ENCODE assay signal across 22 mouse cellular contexts in the genomic region with DNA sequence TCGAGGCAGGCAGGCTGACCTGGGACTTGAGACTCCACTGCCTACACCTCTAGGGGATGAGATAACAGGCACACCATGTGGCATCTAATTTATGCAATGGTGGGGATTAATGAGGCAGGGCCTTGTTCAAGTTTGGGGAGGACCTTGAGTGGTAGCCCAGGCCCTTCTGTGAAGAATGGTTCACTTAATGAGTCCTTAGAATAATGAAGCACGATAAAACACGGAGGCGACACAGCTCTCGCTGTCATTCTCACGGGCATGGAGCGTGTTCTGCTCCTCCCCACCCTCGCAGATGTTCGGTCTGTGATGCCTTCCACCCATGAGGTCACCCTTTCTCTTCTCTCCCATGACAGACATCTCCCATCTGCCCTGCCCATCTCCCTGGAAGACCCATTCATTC.
A peak's percentile ranks its signal among the peaks of the same experiment; 100 is the strongest.
DNase-seq lines count a peak whose midpoint lies in the region; ATAC-seq and TF ChIP-seq lines count a peak whose summit lies in the region.
"Had no signal": no experiment of that assay in that cellular context is flagged by ENCODE, and none has a peak within 500 bp of the region (broad histone marks: within the 10 kb centered on the region; RNA-seq: fewer than 3 reads in every experiment).

No protein-coding gene starts in this region.

- peaks cover 61% of the 10 kb centered on the region for H3K27me3 ChIP-seq in forebrain, embryonic 10.5 days (ENCODE audit: poor library complexity, severe bottlenecking)
- H3K27me3 ChIP-seq in forebrain, embryonic 16.5 days (replicated peaks; ENCODE audit: control insufficient read depth, insufficient read depth, low read length) = peaks cover 10% of the 10 kb centered on the region; the same call in 1 of the 2 replicates
- H3K27me3 ChIP-seq in heart, embryonic 10.5 days (ENCODE audit: insufficient read depth, poor library complexity, severe bottlenecking) = no peaks in the 10 kb centered on the region
- H3K27me3 ChIP-seq in heart, adult 2 months (ENCODE audit: control insufficient read depth, insufficient read depth, low read length) = no peaks in the 10 kb centered on the region
- no peaks in the 10 kb centered on the region for H3K27me3 ChIP-seq in kidney, embryonic 16.5 days (ENCODE audit: insufficient read depth, low read length)
- no peaks in the 10 kb centered on the region for H3K27me3 ChIP-seq in kidney, adult 2 months (replicated peaks; ENCODE audit: control insufficient read depth, insufficient read depth, low read length)
- H3K27me3 ChIP-seq: embryonic facial prominence, embryonic 13.5 days; hindbrain, embryonic 12.5 days; hindbrain, embryonic 15.5 days had no signal

- TF ChIP-seq CTCF in heart, adult 2 months (IDR thresholded peaks at IDR 0.05) = no peak
- TF ChIP-seq CTCF in kidney, adult 2 months (conservative IDR thresholded peaks at IDR 0.05; ENCODE audit: insufficient read depth, insufficient read length, low read depth, low read length) = no peak

- H3K9ac ChIP-seq in forebrain, embryonic 16.5 days (replicated peaks; ENCODE audit: low read depth, low read length) = no peak overlapping the region
- H3K9ac ChIP-seq in heart, adult 2 months (ENCODE audit: low read depth, low read length) = no peak overlapping the region
- H3K9ac ChIP-seq in kidney, embryonic 16.5 days (replicated peaks; ENCODE audit: low read length) = no peak overlapping the region
- H3K9ac ChIP-seq: embryonic facial prominence, embryonic 13.5 days; hindbrain, embryonic 12.5 days; hindbrain, embryonic 15.5 days had no signal

- H3K27ac ChIP-seq in forebrain, embryonic 10.5 days = 0 out of 2 replicates have a peak overlapping the region, but pooled peaks have one; percentile 3
- no peak overlapping the region for H3K27ac ChIP-seq in forebrain, embryonic 16.5 days (ENCODE audit: low read length)
- peak overlapping the region; percentile 73 for H3K27ac ChIP-seq in heart, embryonic 10.5 days
- H3K27ac ChIP-seq in heart, adult 2 months = no peak overlapping the region
- H3K27ac ChIP-seq in kidney, embryonic 16.5 days (ENCODE audit: low read length) = no peak overlapping the region
- no peak overlapping the region for H3K27ac ChIP-seq in kidney, adult 2 months (ENCODE audit: insufficient read depth, low read depth, low read length)
- H3K27ac ChIP-seq: embryonic facial prominence, embryonic 10.5 days; embryonic facial prominence, embryonic 13.5 days; hindbrain, embryonic 12.5 days; hindbrain, embryonic 15.5 days had no signal

- no peak for DNase-seq in forebrain, embryonic 10.5 days (ENCODE audit: extremely low spot score, low spot score)
- DNase-seq in heart, embryonic 10.5 days (ENCODE audit: low spot score) = no peak
- no peak for DNase-seq in heart, adult 2 months
- DNase-seq in kidney, adult 2 months = no peak
- DNase-seq: adrenal gland, adult 8-10 months; adrenal gland, postnatal 25 days; cerebellum, adult 11-12 months; cerebellum, adult 8-10 months; cerebellum, postnatal 10 days; cerebellum, postnatal 36 days; embryo, embryonic 11 days; gastrocnemius, postnatal 25 days; heart, adult 18-20 months had no signal

- no peak for TF ChIP-seq EP300 in heart, adult 2 months (IDR thresholded peaks at IDR 0.05; ENCODE audit: insufficient read depth, low read depth, low read length)

- no peak for ATAC-seq in forebrain, embryonic 16.5 days
- ATAC-seq in kidney, embryonic 16.5 days (ENCODE audit: low FRiP score, low TSS enrichment) = peak; percentile 84
- ATAC-seq: activated CD4-positive, CD25-positive, alpha-beta regulatory T cell, adult 4 months had no signal

- no peaks in the 10 kb centered on the region for H3K9me3 ChIP-seq in forebrain, embryonic 10.5 days
- H3K9me3 ChIP-seq in forebrain, embryonic 16.5 days (ENCODE audit: control insufficient read depth, low read length) = no peaks in the 10 kb centered on the region
- no peaks in the 10 kb centered on the region for H3K9me3 ChIP-seq in heart, embryonic 10.5 days
- H3K9me3 ChIP-seq in kidney, embryonic 16.5 days (ENCODE audit: low read length) = no peaks in the 10 kb centered on the region
- H3K9me3 ChIP-seq: embryonic facial prominence, embryonic 10.5 days; embryonic facial prominence, embryonic 13.5 days; hindbrain, embryonic 12.5 days; hindbrain, embryonic 15.5 days had no signal

- no peak for TF ChIP-seq POLR2A in heart, adult 2 months (IDR thresholded peaks at IDR 0.05; ENCODE audit: insufficient read depth, low read depth, low read length)
- TF ChIP-seq POLR2A in kidney, adult 2 months (IDR thresholded peaks at IDR 0.05; ENCODE audit: low read depth, low read length) = no peak

- no peaks in the 10 kb centered on the region for H3K36me3 ChIP-seq in forebrain, embryonic 10.5 days (replicated peaks)
- H3K36me3 ChIP-seq in forebrain, embryonic 16.5 days (ENCODE audit: control insufficient read depth, insufficient read depth) = no peaks in the 10 kb centered on the region
- no peaks in the 10 kb centered on the region for H3K36me3 ChIP-seq in heart, embryonic 10.5 days
- H3K36me3 ChIP-seq in heart, adult 2 months (ENCODE audit: control insufficient read depth, insufficient read depth, low read length) = no peaks in the 10 kb centered on the region
- H3K36me3 ChIP-seq in kidney, embryonic 16.5 days (ENCODE audit: insufficient read depth, low read length) = no peaks in the 10 kb centered on the region
- H3K36me3 ChIP-seq in kidney, adult 2 months (ENCODE audit: control insufficient read depth, insufficient read depth, low read length) = no peaks in the 10 kb centered on the region
- H3K36me3 ChIP-seq: embryonic facial prominence, embryonic 10.5 days; embryonic facial prominence, embryonic 13.5 days; hindbrain, embryonic 12.5 days; hindbrain, embryonic 15.5 days had no signal

- H3K4me1 ChIP-seq in forebrain, embryonic 10.5 days = peaks cover 10% of the 10 kb centered on the region; the same call in 1 of the 2 replicates
- H3K4me1 ChIP-seq in forebrain, embryonic 16.5 days (replicated peaks; ENCODE audit: control insufficient read depth, insufficient read depth, low read length) = no peaks in the 10 kb centered on the region
- H3K4me1 ChIP-seq in heart, embryonic 10.5 days = peaks cover 24% of the 10 kb centered on the region
- no peaks in the 10 kb centered on the region for H3K4me1 ChIP-seq in heart, adult 2 months (ENCODE audit: control insufficient read depth, insufficient read depth, low read length)
- H3K4me1 ChIP-seq in kidney, embryonic 16.5 days (ENCODE audit: insufficient read depth, low read length) = peaks cover 9% of the 10 kb centered on the region; the same call in 1 of the 2 replicates
- no peaks in the 10 kb centered on the region for H3K4me1 ChIP-seq in kidney, adult 2 months (ENCODE audit: control insufficient read depth, insufficient read depth, low read length)
- H3K4me1 ChIP-seq: embryonic facial prominence, embryonic 13.5 days; hindbrain, embryonic 12.5 days; hindbrain, embryonic 15.5 days had no signal

- H3K79me2 ChIP-seq in heart, adult 2 months (replicated peaks; ENCODE audit: control insufficient read depth, insufficient read depth, low read length) = no peaks in the 10 kb centered on the region

- WGBS in forebrain, embryonic 10.5 days = 84% methylated on average over 9 of the region's 9 CpGs
- WGBS in forebrain, embryonic 16.5 days = 55% methylated on average over 9 of the region's 9 CpGs
- WGBS in heart, embryonic 10.5 days = 76% methylated on average over 9 of the region's 9 CpGs
- WGBS in heart, adult 2 months = 83% methylated on average over 9 of the region's 9 CpGs
- 66% methylated on average over 9 of the region's 9 CpGs for WGBS in kidney, embryonic 16.5 days
- WGBS in kidney, adult 2 months = 73% methylated on average over 9 of the region's 9 CpGs

- no peak overlapping the region for H3K4me3 ChIP-seq in forebrain, embryonic 10.5 days
- no peak overlapping the region for H3K4me3 ChIP-seq in forebrain, embryonic 16.5 days (replicated peaks; ENCODE audit: low read length)
- H3K4me3 ChIP-seq in heart, embryonic 10.5 days = no peak overlapping the region
- H3K4me3 ChIP-seq in heart, adult 2 months = no peak overlapping the region
- H3K4me3 ChIP-seq in kidney, embryonic 16.5 days (ENCODE audit: low read length) = no peak overlapping the region
- no peak overlapping the region for H3K4me3 ChIP-seq in kidney, adult 2 months (ENCODE audit: insufficient read depth, low read depth, low read length)
- H3K4me3 ChIP-seq: embryonic facial prominence, embryonic 10.5 days; embryonic facial prominence, embryonic 13.5 days; erythroblast, embryonic 14.5 days; hindbrain, embryonic 12.5 days; hindbrain, embryonic 15.5 days had no signal

- intact Hi-C loops in heart, adult 2 months (cut with DNase I) = no loop called here

- H3K4me2 ChIP-seq in forebrain, embryonic 16.5 days (ENCODE audit: low read length) = no peak overlapping the region
- H3K4me2 ChIP-seq in kidney, embryonic 16.5 days (replicated peaks; ENCODE audit: low read depth, low read length) = no peak overlapping the region
- H3K4me2 ChIP-seq: embryonic facial prominence, embryonic 13.5 days; heart, embryonic 11.5 days; hindbrain, embryonic 12.5 days; hindbrain, embryonic 15.5 days had no signal

Comparison
In these comparisons a context has a peak if more than half of its experiments do, and no peak if none do; other contexts are left out.
1. H3K27ac ChIP-seq: peak in forebrain, embryonic 10.5 days (single experiment) and heart, embryonic 10.5 days (single experiment); none in forebrain, embryonic 16.5 days (single experiment), heart, adult 2 months (single experiment), kidney, embryonic 16.5 days (single experiment) and kidney, adult 2 months (single experiment).